Mouse (Mus musculus) embryo, embryonic 10.5 days (tissue): ENCODE results near the gene Poll.
"Not testable (repeated sequence)": the region's sequence is repeated elsewhere in the genome, so short reads cannot be mapped to it uniquely, and the experiment has no call there.

Experiments
- DNase-seq: peaks from one replicate; pipeline ENCODE4 v3.0.0-alpha.2; 2015; ENCODE audit warnings: low spot score

The Poll gene

GRCm38 (mm10) chr19:45577141-45577750, 16.9 kb upstream of the Poll start:
- no peak for DNase-seq

- DNase-seq = peak; percentile 56
Measured at GRCm38 (mm10) chr19:45575632-45576001, 15.3 kb upstream of the Poll start.

DNA sequence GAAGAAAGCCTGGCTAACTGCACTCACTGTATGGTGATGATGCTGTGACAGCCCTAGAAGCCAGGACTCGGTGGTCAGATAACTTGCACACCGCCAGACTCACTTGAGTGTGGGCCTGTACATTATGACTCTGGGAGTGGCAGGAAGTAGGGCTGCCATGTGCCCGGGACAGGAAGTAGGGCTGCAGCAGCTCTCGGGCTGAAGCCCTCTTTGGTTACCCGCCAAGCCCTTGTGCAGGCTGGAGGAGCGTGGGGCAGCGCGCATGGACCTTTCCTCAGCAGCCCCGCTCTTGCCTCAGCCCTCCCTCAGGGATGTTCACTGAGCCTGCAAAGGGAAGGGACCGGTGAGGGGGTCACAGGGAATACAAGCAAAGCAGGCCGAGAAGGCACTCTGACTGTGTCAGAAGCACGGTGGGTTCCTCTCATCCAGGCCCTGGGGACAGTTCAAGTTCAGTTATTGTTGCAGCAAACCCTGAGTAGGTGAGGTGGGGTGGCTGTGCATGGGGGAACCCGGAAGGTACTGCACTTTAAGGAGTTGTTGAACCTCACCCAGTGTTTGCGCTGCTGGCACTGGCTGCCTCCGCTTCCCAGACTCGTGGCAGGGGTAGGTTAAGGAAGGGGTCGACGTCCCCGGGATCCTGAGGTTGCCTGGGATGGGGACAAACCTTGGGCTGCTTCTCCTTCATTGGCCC, 14.8 kb upstream of the Poll start:
- no peak for DNase-seq

DNA sequence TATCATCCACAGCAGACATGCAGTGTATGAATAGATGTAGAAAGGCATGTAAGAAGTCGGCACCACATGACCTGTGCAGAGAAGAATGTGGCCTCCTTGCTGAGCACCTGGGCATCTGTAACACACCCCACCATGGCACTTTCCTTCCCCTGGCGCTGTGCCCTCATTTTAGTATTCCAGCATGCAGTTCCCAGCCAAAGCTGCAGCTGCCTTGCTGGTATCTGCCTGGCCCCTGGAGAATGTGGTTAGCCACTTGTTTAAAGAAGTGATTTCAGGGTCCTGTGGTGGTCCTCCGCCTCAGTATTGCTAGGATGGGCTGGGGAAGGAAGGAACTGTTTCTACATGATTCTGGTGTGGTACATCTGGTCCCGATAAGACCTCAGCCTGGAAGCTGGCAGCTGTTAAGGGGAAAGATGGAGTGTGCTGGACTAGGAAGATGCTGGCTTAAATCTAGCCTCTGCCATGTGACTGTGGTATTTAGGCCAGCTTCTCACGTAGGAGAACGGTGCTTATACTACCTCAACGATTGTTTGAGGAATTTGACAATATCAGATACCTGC, 14.1 kb upstream of the Poll start:
- no peak for DNase-seq

DNA sequence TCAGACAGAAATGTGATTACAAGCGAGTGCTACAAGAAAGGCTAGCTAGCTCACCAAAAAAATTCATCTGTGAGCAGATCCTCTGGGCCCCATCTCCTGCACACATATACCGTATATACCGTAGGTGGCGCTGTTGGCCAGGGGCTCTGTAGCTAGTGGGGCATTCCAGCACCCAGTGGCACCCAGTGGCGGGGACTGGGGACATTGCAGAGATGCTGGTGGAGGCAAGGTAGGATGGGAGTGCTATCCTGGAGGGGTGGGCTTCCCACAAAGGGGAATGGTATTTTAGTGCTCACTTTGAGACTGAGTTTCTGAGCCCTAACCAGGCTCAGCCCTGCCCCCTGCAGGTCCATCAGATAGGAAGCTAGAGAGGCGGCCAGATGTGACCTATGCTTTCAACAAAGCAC, 13.5 kb upstream of the Poll start:
- DNase-seq = peak; percentile 80

- DNase-seq = no peak
Measured at GRCm38 (mm10) chr19:45573033-45573432, 12.7 kb upstream of the Poll start.

DNA sequence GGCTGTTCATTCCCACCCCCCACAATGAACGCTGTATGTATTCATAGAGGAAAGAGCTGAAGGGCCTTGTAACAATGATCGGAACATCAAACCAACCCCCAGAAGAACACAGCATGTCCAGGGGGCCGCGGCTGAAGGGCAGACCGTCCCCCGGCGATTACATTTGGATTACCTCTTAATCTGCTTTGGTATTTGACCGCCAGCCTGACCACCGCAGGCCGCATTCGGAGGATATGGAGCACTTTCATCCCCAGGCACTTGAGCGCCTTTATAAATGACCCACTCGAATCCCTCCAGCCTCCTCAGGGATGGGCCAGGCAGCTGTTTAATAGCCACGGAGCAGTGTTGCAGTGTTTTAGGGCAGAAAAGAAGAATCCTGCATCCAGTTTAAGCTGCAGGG, 7.0 kb upstream of the Poll start:
- no peak for DNase-seq

DNA sequence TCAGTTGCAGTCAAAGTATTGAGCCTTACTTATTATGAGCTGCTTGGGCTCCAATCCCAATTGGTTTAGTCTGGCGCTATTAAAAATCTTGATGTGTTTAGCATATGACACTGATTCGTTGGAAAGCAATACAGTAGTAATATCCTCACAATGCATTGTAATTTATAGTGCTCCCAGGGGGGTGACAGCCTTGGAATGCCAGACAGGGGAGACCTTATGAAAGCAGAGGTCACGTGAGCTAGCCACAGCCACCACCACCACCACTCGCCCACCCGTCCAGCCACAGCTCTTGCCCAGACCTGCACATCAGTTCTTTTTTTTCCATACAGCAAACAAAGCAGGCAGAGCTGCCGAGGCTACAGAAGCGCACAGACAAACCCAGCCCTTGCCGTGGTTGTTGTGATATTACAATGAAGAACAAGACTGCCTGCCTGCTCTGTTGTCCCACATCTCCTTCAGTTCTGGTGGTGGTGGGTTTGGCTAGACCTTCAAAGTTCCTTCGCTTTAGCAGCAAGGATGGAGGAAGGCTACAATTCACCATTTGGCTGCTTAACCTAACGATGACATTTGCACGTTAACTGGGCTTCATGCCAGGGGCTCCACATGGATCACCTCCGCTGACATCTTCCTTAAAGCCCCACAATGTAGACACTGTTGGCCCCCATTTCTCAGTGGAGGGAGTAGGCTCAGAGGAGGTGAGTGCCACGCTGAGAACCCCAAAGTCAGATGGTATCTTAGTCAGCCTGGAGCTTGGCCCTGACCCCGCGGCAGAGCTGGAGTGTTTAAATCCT, 5.8 kb upstream of the Poll start:
- DNase-seq = no peak

- DNase-seq = no peak
Measured at GRCm38 (mm10) chr19:45554136-45554535, 6.2 kb downstream of the Poll start.

DNA sequence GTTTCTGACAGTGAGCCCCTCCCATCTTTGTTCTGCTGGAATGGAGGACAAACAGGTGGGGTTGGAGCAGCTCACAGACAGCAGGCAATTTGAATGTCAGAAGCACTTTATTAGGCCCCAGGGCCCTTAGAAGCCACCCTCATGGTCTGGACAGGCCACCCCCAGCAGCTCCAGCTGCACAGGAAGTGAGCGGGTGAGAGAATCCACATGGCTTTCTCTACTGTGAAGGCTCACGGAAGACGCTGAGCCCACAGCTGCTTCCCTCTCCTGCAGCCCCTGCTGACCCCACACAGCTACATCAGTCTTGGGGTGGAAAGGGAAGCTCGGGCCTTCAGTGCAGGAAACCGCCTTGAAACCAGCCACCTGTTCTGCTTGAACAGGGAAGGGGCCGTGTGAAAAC, 8.1 kb downstream of the Poll start:
- DNase-seq = no peak

- no peak for DNase-seq
Measured at GRCm38 (mm10) chr19:45549948-45550347, 10.4 kb downstream of the Poll start.

GRCm38 (mm10) chr19:45549128-45549915, 11.0 kb downstream of the Poll start:
- DNase-seq = no peak

DNA sequence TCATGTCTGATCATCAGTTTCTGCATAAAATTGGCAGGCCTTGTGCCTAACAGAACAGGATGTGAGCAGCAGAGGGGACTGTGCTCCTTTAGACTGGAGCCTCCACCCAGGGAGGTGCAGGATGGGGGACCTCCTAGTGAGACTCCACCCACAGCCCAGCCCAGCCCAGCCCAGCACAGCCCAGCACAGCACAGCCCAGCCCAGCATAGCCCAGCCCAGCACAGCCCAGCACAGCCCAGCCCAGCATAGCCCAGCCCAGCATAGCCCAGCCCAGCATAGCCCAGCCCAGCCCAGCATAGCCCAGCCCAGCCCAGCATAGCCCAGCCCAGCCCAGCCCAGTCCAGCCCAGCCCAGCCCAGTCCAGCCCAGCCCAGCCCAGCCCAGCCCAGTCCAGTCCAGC, 12.1 kb downstream of the Poll start:
- not testable (repeated sequence) for DNase-seq

- DNase-seq = peak; percentile 91
Measured at GRCm38 (mm10) chr19:45544925-45545321, 15.4 kb downstream of the Poll start.

GRCm38 (mm10) chr19:45544152-45544924, 16.0 kb downstream of the Poll start:
- DNase-seq = peak; percentile 58

- peak; percentile 25 for DNase-seq
Measured at GRCm38 (mm10) chr19:45542061-45542460, 18.3 kb downstream of the Poll start.

- DNase-seq = peak; percentile 76
Measured at GRCm38 (mm10) chr19:45541409-45542041, 18.8 kb downstream of the Poll start.

GRCm38 (mm10) chr19:45540657-45541408, 19.5 kb downstream of the Poll start:
- DNase-seq = no peak

- peak; percentile 61 for DNase-seq
Measured at GRCm38 (mm10) chr19:45537505-45537904, 22.8 kb downstream of the Poll start.

DNA sequence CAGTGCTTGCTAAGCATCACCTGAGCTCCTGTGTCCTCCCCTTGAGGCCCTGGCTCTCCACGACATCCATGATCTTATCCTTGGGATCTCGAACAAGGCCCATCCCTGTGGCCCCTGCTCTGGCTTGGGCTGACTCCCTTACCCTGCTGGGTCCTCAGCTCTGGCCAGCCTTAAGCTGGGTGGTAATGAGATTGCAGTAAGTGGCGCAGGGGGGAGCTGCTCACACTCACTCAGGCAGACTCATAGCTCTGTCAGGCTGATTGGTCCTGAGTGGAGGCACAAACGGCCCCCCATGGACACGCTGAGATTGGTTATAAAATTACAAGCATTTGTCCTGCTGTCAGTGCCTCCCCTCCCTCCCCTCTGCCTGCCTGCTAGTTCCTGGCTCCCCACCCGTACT, 24.4 kb downstream of the Poll start:
- DNase-seq = no peak
